Mouse (Mus musculus) layer of hippocampus, adult 11-12 months (tissue): ENCODE measurements around the gene Pex26.
A peak's percentile ranks its signal among the peaks of the same experiment; 100 is the strongest.

ENCODE experiments used
- DNase-seq: peaks from one replicate; pipeline ENCODE4 v3.0.0; 2022; ENCODE audit warnings: low spot score

The Pex26 gene

GRCm38 (mm10) chr6:121210149-121210925 is 26.9 kb downstream of the Pex26 start, which contains the start of gene Tuba8:
Gene Tuba8 (plus strand): TSS chr6:121210696.
- DNase-seq = peak; percentile 32

DNA sequence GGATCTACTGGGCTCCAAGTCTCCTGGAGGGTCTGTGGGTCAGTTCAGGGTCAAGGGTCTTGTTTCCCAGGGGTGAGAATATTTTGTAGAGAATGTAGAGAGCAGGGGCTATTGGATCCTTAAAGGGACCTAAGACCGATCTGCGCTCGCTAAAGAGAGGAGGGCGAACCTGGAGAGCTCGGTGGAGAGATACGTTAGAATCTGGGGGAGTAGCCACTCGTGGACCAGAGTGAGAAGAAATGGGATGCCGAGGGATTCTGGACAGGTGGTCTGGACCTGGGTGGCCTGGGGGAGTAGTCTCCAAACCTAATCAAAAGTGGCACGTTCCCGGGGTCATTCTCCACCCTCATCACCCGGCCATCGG is 27.4 kb downstream of the Pex26 start:
- DNase-seq = no peak

DNA sequence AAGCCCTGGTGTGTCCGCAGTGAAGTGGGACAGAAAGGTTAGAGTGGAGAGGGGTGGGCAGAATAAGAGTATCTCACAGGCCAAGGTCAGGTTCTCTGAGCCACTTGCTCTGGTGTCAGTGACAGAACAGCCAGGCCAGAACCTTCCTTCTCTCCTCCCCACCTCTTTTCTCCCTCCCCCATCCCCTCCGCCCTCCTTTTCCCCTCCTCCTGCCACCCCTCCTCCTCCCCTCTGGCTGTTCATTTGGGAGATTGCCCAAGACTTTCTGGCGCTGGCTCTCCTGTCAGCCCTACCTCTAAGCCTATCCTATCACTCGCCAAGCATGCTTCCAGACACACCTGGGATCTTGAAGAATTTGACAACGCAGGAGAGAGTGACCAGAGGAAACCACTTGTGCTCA is 28.3 kb downstream of the Pex26 start:
- no peak for DNase-seq

- DNase-seq = no peak
Measured at GRCm38 (mm10) chr6:121212988-121213387, 29.5 kb downstream of the Pex26 start.

DNA sequence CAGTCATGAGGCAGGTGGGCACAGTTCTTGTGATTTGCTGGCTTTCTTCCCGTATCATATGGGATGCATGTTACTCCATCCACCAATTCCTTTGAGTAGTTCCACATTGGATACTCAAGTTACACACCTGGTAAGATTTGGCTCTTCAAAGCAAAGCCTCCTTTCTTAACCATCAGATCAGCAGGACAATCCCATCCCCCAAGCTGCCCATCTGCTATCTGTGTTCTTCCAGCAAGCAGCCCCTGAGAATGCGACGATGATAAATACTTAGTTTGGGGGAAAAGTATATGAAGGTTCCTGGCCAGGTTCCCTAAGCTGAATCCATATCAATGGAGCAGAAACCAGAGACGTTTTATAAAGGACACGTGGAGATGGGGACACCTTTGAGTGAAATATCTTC is 30.8 kb downstream of the Pex26 start:
- DNase-seq = no peak

DNA sequence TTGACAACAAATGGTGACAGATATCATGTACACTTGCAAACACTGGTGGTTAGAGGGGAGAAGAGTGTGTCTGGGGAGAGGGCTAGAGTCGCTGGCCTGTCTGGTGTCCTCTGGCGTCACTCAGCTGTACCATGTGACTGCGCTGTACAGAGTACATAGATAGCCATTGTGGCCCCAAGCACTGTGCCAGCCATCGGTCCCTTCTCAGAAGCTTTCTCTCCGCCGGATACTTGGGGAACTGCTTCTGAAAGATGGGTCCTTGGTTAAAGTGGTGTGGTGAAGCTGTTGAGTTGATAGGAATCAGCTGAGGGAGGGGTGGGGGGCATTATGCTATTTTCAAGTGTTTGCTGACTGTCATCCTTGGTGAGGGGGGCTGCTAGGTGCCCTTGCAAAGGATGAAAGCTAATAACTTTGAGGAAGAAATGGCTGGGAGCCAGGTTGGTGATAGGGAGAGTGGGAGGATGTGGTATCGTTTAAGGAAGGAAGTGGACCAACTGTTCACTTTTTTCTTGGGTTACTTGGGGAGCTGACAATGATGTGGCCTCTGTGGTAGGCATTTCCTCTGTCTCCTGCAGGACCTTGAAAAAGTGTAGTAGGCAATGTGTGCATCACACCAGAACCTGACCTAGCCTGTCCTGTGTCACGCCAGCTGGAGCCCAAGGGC is 31.3 kb downstream of the Pex26 start:
- DNase-seq = no peak

DNA sequence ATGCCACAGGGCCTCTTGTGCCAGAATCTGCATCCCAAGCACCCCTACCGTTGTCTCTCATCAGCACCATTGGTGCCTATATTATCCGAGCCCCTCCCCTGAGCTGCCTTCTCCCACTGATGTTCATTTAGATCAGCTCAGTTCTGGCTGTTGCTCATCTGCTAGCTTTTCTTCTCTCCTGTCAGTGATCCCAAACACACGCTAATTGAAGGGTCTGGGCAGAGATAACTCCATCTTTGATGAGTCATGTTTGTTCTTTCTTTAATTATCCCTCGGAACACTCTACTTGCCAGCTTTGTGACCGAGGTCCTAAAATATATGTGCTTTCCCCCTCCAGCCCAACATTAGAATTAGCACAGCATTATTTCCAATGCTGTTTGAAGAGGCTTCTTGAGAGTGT is 31.9 kb downstream of the Pex26 start:
- DNase-seq = no peak

DNA sequence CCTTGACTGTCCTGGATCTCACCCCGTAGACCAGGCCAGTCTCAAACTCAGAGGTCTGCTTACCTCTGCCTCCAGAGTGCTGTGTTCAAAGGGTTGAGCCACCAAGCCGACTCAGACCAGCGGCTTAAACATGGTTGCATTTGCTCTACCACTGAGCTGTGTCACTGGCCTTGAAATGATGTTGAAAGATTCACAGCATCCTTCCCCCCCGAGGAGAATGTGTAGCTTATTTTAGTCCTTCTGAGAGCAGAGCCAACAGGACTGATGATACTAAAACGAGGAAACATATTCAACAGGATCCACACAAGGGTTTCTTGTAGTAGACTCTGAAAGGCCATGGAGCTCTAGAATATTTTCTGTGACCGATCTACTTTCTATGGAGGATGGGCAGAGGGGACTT is 32.4 kb downstream of the Pex26 start:
- DNase-seq = no peak

DNA sequence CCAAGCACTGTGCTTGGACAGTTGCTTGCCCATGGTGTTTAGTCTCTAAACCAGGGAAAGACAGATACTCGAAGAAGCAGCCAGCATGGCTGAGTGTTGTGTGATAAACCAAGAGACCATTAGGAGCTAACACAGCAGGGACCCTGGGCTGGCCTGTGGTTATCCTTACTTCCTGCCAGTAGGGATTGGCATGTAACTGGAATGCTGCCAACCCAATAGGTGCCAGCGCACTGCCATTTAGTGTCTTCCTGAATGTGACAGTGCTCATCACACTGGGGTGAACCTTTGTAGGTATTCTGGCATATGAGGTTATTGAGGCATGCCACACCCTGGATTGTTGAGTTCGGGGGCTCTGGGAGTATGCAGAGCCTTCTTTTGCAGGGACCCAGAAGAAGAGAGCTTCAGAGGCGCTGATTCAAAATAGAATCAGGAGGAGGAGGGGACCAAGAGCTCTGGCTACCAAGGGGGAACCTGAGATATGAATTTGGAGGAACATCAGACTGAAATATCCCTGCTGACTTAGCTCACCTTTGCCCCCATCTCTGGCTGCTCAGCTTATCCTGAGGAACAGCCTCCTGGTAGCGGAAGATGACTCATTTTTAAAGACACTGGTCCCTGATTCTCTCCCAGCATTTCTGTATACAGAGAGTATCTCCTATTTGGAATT is 33.3 kb downstream of the Pex26 start:
- no peak for DNase-seq

DNA sequence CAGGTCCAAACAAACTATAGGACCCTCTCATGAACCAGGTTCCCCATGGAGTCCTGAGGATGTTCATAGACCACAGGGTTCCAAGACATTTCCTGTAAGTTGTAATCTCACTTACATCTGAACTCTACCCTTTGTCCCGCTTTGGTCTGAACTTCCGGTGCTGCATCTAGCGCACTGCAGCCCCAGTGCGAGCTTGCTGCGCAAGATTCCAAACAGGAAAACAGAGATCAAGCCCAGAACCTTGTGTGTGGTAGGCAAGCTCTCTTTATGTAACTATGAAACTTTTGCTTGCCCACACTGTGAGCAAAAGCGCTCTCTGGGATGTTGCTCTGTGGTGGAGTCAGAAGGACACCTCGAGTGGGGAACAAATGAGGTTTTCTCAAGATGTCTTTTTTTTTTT is 34.5 kb downstream of the Pex26 start:
- no peak for DNase-seq

- no peak for DNase-seq
Measured at GRCm38 (mm10) chr6:121219406-121219805, 35.9 kb downstream of the Pex26 start.

- DNase-seq = no peak
Measured at GRCm38 (mm10) chr6:121220181-121220580, 36.7 kb downstream of the Pex26 start.

GRCm38 (mm10) chr6:121221876-121222597 is 38.6 kb downstream of the Pex26 start:
- DNase-seq = no peak

GRCm38 (mm10) chr6:121223001-121223400 is 39.5 kb downstream of the Pex26 start:
- no peak for DNase-seq

GRCm38 (mm10) chr6:121224067-121224466 is 40.6 kb downstream of the Pex26 start:
- DNase-seq = no peak

- no peak for DNase-seq
Measured at GRCm38 (mm10) chr6:121224993-121225392, 41.5 kb downstream of the Pex26 start.

DNA sequence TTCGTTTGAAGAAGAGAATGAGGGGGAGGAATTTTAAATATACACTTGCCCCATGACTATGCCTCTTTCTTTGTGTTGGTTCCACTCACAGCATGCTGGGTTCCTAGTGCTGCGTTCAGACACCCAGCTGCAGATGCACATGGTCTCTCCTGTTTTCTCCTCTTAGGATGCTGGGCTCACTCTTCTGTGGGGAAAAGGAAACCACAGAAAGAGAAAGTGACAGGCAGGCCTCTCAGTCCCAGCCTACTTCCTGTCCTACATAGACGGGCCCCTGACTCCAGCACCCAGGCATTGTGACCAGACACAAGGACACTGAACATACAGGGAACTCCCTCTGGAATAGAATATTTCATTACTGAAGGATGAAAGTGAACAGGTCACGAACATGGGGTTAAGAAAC is 42.6 kb downstream of the Pex26 start:
- DNase-seq = no peak

- DNase-seq = no peak
Measured at GRCm38 (mm10) chr6:121226744-121227143, 43.3 kb downstream of the Pex26 start.

DNA sequence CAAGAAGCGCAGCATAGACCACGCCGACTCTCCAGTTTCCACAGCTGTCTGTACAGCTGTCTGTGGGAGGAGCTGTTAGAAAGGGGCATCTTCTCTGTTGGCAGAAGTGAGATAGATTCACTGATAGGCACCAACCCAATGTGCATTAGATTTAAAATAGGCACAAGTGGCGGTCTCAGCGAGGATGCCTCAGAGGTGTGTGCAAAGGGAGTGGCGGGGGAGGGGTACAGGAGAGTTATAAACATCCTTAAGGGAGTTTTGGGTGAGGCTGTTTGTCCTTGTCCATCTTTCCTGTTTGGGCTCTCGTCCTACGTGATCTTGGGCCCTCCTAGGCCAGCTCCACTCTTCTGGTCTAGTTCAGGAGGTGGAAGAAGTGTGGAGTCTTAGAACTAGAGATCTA is 45.0 kb downstream of the Pex26 start:
- DNase-seq = no peak

GRCm38 (mm10) chr6:121232652-121233051 is 49.2 kb downstream of the Pex26 start:
- DNase-seq = no peak

DNA sequence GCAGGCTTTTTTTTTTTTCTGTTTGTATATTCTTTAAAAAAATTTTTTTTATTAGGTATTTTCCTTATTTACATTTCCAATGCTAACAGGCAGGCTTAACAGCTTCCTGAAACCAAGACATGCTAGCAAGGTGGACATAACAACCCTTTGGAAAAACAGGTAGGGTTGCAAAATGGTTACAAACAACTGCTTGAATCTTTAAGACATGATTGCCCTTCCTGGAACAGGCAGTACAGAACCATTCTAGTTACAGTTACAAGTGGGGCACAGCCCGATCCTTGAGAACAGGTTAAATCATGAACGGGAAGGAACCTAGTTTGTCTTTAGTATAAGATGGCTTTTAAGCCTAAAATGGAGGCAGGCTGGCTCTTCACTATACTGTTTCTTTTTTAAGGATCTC is 52.9 kb downstream of the Pex26 start:
- DNase-seq = no peak

- no peak for DNase-seq
Measured at GRCm38 (mm10) chr6:121238209-121238608, 54.7 kb downstream of the Pex26 start.

- no peak for DNase-seq
Measured at GRCm38 (mm10) chr6:121241780-121242179, 58.3 kb downstream of the Pex26 start.
